Mouse (Mus musculus) 3134 (cell line): ENCODE results near the gene Nyap1.
"Not testable (repeated sequence)": the region's sequence is repeated elsewhere in the genome, so short reads cannot be mapped to it uniquely, and the experiment has no call there.

Experiments
- DNase-seq: peaks from one replicate; pipeline ENCODE4 v3.0.0-alpha.2; 2011; ENCODE audit warnings: low spot score; ENCODE audit not compliant: insufficient read length; ENCODE audit errors: extremely low read depth

Gene Nyap1

DNA sequence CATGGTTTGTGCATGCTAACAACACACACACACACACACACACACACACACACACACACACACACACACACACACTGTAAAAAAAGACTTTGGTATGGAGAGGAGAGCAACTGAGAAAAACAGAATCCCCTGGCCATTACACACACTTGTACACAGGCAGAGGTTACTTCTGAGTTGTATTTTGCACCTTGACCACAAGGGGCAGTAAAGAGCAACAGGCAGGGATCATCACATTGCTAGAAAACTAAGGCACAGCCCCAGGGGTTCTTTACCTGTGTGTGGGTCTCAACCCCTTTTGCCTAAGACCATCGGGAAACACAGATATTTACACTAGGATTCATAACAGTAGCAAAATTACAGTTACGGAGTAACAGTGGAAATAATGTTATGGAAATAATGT, 29.3 kb upstream of the Nyap1 start:
- no peak for DNase-seq

DNA sequence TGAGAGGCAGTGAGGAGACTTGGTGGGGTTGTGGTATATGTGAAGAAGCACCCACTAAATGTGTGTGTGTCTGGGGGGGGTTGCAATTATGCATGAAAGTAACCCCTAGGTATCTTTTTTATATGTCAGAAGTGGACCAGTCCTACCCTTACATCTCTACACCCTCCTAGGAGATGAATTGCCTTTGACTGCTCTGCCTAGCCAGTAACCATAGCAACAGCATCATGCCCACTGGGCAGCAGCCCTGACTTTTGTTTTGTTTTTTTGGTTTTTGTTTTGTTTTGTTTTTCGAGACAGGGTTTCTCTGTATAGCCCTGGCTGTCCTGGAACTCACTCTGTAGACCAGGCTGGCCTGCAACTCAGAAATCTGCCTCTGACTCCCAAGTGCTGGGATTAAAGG, 27.1 kb upstream of the Nyap1 start:
- no peak for DNase-seq

DNA sequence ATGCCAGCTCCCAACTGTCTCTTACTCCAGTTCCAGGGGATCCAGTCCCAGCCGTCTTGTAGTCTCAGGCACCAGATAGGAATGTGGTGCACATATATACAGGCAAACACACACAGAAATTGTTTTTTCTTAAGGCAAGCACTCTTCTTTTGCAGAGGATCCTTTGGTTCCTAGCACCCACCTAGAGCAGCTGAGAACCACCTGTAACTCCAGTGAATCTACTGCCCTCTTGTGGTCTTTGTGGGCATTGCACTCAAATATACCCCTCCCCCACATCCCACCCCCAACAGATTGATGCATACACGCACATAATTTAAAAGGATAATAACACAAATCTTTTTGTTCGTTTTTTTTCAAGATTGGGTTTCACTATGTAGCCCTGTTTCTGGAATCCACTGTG, 24.9 kb upstream of the Nyap1 start:
- no peak for DNase-seq

DNA sequence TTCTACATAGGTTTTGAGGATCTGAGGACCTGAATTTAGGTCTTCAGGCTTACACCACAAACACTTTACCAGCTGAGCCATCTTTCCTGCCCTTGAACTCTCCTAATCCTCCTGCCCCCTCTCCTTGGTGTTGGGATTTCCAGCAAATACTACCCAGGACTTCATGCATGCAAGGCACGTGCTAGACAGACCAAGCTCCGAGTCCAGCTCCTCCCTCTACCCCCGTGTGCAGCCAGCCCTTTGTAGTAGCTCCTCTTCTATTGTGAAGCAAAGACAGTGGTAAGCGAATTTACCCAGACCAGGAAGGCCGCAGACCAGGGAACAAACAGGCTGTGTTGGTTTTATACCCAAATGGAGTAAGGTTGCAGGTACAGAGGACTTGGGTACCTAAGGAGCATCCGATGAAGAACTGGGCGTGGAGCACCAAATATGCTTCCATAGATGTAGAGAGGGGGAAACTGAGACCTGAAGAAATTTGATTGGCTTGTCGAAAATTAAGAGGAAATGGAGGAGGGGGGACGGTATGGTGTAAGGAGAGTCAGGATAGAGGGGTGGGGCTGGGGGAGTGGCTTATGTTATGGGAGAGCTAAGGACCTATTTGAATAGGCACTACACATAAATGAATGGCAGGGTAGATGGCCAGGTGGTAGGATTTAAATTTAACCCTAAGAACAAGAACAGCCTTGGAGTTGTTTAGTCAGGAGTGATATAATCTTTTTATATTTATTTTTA, 23.4 kb upstream of the Nyap1 start:
- DNase-seq: no peak

DNA sequence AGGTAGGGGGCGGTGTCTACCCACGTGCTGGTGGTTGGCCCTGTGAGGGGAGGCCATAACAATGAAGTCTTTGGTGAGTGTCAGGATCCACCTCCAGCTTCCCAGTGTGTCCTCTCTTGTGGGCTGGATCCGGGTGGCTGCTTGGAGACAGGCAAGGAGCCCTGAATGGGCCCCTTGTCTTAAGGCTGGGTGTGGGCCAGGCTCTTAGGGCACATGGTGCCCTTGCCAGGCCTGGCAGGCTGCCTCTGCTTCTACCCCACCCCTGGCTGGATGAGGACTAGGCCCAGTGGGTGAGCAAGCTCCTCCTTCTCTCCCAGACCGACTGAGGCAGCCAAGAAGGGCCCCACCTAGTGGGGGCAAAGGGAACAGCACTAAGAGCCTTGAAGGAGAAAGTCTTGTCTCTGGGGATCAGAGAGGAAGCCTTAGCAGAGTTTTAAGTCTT, 18.6 kb upstream of the Nyap1 start:
- DNase-seq: peak; percentile 94

DNA sequence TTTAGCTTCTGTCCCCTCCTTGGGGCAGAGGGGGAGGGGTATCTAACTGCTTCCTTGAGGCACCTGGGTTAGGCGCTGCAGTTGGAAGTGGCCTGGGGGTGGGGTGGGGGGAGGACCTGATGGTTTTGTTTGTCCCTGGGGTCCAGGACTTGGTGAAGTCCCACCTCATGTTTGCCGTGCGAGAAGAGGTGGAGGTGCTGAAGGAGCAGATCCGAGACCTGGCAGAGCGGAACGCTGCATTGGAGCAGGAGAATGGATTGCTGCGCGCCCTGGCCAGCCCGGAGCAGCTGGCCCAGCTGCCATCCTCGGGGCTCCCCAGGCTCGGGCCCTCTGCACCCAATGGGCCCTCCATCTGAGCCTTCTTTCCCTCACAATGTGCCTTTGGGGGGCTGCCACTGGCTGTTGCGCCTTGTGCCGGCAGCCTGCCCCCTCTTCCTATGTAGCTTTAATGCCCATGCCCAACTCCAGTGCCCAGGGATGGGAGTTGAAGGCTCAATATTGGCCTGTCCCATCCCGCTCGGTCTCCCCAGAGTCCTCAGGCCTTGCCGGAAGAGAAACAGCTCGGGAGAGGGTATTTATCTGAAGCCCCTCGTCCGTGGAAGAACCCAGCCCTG, 17.6 kb upstream of the Nyap1 start:
- no peak for DNase-seq

DNA sequence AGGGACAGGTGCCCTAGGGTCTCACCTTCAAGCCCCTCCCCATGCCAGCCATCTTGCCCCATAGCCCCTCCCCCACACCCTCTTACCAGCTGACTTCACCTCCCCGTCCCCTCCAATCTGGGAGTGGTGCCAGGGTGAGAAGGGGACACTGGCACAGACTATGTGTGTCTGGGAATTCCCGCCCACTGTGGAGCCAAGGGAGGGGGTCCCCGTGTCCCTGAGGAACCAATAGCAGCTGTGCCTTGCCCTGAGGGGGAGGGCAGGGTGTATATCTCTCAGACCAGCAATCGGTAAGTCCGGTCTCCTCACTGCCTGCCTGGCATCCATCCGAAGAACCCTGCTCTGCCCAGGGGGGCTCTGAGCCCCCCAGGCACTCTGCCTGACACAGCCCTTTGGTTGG, 16.5 kb upstream of the Nyap1 start:
- DNase-seq: no peak

DNA sequence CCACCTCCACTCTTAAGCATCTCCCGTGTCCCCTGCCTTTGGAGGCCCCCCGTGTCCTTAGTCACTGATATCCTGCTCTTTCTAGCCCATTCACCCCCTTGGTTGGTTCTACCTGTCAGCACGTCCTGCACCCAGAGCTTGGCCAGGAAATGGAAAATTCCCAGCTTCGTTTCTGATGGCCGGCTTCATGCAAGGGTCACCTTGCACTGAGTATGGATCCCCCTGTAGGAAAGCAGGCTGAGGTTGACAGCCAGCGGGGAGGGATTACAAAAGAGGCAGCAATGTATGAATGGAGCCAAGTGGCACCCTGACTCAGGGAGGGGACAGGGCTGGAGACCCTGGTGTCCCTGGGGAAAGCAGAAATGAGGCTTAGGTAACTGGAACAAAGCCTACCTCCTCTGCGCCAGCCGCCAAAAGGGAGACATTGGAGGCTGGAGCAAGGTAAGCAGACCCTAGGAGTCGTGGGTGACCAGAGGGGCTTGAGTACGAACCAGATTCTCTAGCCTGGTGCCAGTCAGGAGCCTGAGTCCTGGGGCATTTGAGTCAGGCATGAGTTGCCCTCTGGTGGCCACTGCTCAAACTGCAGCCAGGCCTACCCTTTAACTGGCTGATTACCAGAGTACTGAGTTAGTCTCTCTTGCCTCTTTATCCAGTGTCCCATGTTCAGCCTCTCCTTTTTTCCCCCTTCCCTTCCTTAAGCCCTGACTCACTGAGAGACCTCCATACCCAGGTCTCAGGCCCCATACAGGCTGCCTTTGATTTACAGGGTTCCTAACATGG, 15.7 kb upstream of the Nyap1 start:
- DNase-seq: peak; percentile 51

DNA sequence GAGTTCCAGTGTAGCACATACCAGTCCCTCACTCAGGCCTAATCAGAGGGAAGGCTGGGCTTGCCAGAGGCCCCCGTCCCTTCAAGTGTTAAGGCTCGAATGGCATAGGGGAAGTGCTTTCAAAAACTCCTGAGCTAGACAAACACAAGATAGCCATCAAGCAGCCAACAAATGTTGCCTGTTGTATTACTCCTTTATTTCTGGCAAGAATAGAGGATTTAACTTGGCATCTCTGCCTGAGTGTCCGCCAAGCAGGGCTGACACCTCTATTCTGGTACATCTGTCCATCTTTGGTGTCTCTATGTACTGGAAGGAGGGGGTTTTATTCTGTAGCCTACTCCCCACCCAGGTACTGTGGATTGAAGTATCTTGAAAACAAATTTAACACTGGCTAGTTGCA, 14.7 kb upstream of the Nyap1 start:
- DNase-seq: no peak

DNA sequence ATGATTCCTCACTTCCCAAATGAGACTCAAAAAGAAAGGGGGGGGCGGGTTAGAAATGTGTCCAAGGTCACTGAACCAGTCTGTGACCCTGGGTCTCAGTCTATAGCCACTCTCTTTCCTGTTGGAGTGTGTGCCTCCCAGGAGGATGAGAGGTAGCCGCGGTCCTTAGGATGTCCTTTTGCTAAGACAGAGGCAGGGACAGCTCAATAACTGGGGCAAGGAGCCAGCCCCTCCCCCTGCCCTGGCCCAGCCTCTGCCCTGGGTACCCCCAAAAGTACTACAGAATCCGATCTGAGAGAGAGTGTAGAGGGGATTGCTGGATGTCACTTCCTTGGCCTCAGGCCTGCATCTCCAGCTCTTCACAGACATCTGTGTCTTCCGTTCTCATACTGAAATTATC, 14.0 kb upstream of the Nyap1 start:
- no peak for DNase-seq

DNA sequence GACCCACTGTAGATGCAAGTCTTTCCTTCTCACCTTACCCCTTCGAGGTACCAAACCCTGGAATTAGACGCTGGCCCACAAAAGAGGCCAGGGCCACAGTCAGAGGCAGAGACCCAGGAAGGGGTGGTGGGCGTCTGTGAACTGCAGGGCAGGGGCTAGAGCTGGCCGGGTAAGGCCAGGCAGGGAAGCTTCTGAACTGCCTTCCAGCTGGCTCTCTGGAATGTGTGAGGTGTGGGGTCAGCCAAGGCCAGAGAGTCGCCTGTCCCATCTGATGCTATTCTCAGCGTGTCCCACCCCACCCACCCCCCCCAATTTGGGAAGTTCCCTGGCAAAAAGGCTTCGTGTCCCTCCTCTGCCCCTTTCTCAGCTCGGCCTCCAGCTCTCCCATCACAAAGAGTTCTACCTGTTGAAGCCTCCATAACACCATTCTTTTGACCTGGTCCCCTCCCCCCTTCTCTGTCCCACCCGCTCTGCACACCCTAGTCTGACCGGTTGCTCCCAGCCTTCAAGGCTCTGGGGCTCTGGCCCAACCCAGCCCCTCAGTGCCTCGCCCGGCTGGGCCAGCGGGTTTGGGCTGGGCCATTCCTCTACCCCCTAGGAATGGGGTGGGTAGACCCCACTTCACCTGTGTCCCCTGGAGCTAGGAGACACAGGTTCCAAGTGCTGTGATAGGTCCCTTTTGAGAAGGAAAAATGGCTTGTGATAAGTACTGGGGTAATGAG, 11.9 kb upstream of the Nyap1 start:
- DNase-seq: no peak

DNA sequence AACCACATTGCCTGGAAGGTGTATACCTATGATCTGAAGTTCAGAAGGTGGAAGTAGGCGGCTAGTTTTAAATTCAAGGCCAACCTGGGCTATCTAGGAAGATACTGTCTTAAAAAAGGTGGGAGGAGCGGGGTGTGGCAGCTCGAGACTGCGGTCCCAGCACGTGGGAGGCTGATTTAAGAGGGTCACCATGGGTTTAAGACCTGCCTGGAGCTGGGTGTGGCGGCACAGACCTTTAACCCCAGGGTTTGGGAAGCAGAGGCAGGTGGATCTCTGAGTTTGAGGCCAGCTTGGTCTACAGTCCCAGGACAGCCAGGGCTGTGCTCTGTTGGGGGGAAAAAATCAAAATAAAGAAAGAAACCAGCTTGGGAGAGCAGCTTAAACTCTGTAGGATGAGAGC, 10.6 kb upstream of the Nyap1 start:
- DNase-seq: no peak

DNA sequence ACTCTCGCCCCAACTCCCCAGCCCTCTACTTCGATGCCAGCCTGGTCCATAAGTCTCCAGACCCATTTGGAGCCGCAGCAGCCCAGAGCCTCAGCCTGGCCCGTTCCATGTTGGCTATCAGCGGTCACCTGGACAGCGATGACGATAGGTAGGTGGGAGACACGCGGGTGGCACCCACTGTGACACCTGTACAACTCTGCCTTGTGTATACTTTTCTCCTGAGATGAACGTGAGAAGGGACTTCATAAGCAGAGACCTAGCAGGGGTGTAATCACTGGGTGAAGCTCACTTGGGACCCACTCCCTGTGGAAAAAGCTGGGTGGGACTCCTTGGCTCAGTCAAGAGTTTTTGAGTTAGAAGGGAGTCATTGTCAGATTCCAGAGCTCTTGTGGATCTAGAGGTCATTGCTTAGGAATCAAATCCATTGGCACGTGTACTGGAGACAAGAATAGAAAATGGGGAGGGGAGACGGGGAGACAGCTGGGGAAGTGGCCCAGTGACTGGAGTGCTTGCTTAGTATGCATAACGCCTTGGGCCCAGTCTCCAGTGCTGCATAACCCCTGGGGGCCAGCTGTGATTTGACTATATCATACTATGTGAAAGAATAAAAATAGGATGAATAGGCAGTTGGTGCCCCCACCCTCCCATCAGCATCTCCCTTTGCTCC, 9.9 kb upstream of the Nyap1 start:
- no peak for DNase-seq

DNA sequence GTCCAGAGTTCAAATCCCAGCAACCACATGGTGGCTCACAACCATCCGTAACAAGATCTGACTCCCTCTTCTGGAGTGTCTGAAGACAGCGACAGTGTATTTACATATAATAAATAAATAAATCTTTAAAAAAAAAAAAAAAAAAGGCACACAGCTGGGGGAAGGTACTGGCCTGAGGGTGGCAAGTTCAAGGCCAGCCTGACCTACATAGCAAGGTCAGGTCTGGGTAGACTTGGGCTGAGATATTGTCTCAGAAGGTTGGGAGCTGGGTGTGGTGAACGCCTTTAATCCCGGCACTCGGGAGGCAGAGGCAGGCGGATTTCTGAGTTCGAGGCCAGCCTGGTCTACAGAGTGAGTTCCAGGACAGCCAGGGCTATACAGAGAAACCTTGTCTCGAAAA, 8.8 kb upstream of the Nyap1 start:
- not testable (repeated sequence) for DNase-seq

DNA sequence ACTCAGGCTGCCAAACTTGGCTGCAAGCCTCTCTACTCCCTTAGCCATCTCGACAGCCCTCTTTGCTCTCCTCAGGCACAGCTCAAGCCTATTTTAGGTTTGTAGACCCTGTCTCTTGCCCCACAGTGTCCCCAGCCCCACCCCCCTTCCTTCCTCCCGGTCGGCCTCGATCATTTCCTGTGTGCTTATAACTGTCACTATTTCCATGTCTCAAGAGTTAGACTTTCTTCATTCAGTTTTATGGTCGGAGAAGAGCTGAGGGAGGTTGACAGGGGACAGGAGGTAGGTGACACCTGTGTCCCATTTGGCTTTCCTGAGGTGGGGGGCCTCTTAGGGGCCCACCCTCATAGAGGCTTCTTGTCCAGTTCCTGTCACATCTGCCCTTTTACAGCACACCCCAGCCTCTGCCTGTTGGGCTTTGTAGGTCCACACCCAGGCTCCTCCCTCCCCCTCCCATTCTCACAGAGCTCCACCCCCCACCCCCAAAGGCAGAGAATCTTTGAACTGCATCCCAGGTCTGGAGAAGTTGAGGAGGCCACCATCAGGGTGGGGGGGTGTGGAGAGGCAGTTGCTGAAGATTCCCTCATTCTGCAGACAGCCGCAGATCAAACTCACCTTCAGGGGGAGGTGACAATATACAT, 7.9 kb upstream of the Nyap1 start:
- DNase-seq: no peak

DNA sequence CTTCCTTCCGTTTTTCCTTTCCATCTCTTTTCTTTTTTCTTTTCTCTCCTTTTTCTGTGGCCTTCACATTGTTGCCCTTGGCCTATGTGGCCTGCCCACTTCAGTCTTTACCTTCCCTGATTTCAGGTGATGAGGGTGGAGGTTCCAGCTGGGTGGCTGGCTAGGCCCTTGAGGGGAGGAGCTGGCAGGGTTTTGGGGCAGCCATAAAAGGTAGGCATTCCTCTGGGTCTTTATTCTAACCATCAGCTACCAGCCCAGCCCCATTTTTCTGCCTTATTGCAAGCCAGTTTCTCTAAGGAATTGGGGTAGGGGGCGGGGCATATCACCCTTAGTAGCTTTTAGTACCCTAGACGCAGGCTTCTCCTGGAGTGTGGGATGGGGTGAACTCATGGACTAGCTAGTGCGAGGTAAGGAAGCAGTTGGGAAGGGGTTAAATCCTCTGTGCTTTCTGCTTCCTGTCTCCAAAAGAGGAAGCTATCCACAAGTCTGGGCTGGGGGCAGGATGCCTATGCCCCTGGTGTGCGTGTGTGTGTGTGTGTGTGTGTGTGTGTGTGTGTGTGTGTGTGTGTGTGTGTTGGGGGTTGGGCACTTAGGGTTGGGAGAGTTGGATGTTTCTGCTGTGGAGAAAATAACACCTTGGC, 6.8 kb upstream of the Nyap1 start:
- DNase-seq: no peak

DNA sequence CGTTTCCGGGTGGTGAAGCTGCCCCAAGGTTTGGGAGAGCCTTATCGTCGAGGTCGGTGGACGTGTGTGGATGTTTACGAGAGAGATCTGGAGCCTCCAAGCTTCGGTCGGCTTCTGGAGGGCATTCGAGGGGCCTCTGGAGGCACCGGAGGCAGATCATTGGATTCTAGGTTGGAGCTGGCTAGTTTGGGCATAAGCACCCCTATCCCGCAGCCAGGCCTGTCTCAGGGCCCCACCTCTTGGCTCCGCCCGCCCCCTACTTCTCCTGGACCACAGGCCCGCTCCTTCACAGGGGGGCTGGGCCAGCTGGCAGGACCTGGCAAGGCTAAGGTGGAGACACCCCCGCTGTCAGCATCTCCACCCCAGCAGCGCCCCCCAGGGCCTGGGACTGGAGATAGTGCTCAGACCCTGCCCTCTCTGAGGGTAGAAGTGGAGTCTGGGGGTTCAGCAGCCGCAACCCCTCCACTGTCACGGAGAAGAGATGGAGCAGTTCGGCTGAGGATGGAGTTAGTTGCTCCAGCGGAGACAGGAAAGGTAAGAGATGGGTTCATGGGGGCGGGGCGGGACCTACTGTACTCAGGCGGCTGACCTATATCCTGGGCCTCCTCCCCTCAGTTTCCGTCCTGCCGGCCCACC, 6.0 kb upstream of the Nyap1 start:
- peak; percentile 44 for DNase-seq

DNA sequence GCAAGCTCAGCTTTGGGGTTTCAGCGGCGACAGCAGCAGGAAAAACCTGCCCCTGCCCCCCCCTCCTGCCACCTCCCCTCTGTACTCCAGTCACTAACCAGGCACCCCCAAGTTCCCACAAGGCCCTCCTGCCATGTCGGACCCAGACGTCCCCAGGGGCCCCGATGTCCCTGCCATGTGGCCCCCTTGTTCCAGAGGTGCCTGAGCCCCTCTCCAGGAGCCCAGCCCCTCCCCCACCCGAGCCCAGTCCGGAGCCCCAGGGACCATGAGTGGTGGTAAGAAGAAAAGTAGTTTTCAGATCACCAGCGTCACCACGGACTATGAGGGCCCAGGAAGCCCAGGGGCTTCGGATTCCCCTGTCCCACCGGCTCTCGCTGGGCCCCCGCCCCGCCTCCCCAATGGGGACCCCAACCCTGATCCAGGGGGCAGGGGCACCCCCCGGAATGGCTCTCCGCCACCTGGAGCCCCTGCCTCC, 5.5 kb upstream of the Nyap1 start:
- no peak for DNase-seq

DNA sequence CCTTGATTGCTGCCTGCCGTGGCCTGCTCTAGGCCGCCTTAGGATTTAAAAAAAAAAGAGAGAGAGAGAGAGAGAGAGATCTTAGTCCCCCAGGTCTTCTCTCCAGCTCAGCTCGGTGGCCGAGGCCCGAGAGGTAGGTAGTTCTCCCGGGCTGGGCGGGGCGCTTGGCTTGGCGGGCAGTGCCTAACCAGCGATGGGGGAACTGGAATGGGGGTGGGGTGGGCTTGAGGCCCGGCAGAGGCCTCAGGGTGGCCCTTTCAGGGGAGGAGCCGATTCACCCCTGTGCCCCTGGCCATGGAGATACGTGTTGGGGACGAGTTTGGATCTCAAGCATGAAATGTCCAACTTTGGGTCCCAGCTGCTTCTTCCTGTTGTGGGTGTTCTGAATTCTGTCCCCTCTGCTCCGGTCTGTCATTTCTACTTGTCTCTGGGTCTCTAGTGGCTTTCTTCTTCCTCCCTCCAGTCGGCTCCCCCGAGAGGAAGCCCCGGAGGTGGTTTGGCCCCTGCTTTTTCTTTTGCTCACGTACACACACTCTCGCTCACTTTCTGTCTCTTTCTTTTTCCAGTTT, 5.0 kb upstream of the Nyap1 start:
- peak; percentile 79 for DNase-seq
